Mouse (Mus musculus): Measurements from ENCODE around the gene Jup. TPM values are rescaled to one million over a fixed set of nuclear protein-coding genes. Genes with fewer than 3 reads are reported as not detected.
A peak's percentile ranks its signal among the peaks of the same experiment; 100 is the strongest.

The Jup gene
- total RNA-seq, 2 experiments from 2014 or later: 51.2 to 53.7 TPM

GRCm38 (mm10) chr11:100406273-100406672 is 8.7 kb upstream of the Jup start:
- Histone ChIP-seq H3K27ac (no peak overlapping the region), H3K4me3 (no peak overlapping the region)
- no peak for DNase-seq (ENCODE audit: extremely low spot score in 1 of 2, low spot score in 2 of 2)
- no peak for TF ChIP-seq CTCF (IDR thresholded peaks at IDR 0.05)
- intact Hi-C loops (cut with DNase I): no loop called here

DNA sequence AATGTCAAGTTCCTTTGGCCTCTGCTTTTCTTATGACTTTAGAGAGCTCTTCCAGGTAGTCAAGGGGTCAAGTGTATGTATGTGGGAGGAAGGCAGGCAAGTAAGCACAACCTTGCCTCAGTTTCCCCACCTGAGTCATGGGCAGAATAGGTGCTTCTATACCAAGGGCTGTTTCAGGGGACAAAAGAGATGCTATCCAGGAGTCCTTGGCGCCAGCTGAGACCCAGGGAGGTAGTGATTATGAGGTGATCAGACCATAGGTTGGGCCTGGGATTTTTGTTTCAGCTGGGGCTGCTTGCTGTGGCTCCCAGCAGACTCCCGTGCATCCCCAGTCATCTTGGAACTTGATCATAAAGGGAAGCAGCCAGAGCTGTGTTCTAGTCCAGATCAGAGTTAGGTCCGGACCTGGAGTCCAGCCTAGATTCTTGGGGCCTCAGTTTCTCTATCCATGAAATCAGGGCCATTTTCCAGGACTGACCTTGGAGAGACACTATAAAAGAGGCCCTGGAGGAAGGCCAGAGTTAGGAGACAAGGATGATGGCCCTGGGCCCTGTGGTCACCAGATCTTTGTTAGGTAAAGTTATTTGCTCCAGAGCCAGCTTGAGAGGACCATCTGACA is 7.0 kb upstream of the Jup start:
- intact Hi-C loops (cut with DNase I): no loop called here
- no peak for DNase-seq (ENCODE audit: extremely low spot score in 1 of 2, low spot score in 2 of 2)
- no peak for TF ChIP-seq CTCF (IDR thresholded peaks at IDR 0.05)
- Histone ChIP-seq H3K27ac (no peak overlapping the region), H3K4me3 (no peak overlapping the region)

DNA sequence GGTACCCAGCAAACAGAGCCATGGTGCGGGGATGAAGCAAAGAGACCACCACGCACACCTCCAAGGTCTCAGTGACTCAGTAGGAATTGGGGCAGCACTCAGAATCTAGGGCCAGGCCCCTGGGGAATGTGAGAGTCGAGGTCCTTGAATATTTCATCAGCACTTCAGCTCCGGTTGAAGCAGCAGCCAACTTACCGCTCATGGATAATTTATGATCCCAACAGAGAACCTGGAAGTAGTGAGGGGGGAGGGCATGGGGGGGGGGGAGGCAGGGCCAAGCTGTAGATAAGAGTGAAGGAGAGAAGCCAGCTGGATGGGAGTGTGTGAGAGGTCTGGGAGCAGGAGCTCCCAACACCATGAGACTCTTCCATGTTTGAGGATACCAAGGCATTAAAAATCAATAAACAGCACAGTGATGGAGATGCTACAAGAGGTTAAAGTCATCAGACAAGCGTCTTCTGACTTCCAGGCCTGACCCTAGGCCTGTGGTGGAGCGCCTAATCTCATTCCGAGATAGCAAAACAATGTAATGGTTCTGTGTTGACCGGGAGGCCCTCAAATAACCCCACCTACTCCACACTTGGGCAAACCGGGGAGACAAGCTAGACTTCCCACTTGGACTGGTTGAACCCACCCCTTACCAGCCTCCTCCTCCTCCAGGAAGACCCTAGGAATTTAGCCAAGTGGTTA is 6.0 kb upstream of the Jup start:
- intact Hi-C loops (cut with DNase I): no loop called here
- H3K4me3 ChIP-seq: no peak overlapping the region
- H3K27ac ChIP-seq: no peak overlapping the region
- DNase-seq (ENCODE audit: extremely low spot score in 1 of 2, low spot score in 2 of 2): no peak
- no peak for TF ChIP-seq CTCF (IDR thresholded peaks at IDR 0.05)

DNA sequence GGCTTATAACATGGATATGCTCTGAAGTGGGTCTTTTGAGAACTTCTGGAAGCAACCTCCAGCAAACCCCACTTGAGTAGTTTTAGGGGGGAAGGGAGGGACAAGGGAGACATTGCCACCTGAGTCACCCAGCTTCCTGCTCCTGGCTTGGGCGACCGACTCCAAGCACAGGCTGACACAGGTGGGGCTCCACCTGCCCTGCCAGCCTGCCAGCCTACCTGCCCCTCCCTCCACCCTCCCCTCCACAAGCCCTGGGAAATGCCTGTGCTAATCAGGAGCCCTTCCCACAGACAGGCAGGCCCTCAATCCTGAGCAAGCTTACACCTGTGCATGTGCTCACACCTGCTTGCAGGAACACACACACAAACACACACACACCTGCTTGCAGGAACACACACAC is 5.1 kb upstream of the Jup start:
- intact Hi-C loops (cut with DNase I): no loop called here
- Histone ChIP-seq H3K4me3 (no peak overlapping the region), H3K27ac (no peak overlapping the region)
- no peak for DNase-seq (ENCODE audit: extremely low spot score in 1 of 2, low spot score in 2 of 2)
- no peak for TF ChIP-seq CTCF (IDR thresholded peaks at IDR 0.05)

GRCm38 (mm10) chr11:100402240-100402639 is 4.7 kb upstream of the Jup start:
- no peak for DNase-seq (ENCODE audit: extremely low spot score in 1 of 2, low spot score in 2 of 2)
- Histone ChIP-seq H3K4me3 (no peak overlapping the region), H3K27ac (no peak overlapping the region)
- TF ChIP-seq CTCF (IDR thresholded peaks at IDR 0.05): no peak
- intact Hi-C loops (cut with DNase I): no loop called here

- intact Hi-C loops (cut with DNase I): no loop called here
- no peak for DNase-seq (ENCODE audit: extremely low spot score in 1 of 2, low spot score in 2 of 2)
- Histone ChIP-seq H3K27ac (no peak overlapping the region), H3K4me3 (no peak overlapping the region)
- no peak for TF ChIP-seq CTCF (IDR thresholded peaks at IDR 0.05)
These were observed 3.3 kb upstream of the Jup start for GRCm38 (mm10) chr11:100400842-100401241.

DNA sequence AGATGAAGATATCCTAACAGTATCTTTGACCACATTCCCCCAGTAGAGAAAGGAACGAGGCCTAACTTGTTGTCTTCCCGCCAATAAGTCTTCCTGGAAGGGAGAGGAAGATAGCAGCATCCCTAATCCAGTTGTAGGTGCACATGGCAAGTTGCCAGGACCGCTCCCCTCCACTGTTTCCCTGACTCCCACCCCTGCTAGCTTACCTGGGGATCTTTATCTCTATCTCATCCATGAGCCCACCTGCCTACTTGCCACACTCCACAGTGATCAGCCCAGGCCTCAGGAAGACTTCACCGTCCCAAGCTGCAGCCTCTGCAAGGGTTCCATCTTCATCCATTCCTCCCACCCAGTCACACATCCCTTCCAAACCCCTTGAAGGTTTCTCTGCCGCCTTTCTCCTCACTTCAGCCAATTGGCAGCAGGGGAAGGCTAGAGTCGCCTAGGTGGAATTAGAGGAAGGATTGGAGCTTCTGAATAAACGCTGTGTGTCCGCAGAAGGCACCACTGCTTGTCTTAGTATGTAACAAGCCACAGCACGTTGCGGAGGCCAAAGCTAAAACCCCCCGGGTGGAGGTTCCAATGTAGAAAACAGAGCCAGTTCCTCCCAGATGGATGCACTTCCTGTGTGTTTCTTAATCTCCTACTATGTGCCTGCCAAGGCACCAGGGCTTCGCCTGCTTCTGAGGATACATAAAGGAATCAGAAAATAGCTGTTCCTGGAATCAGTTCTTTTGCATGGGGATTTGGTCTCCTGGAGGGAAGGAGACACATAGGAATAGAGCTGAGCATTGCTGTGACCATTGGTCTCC is 2.4 kb upstream of the Jup start:
- intact Hi-C loops (cut with DNase I): no loop called here
- no peak for TF ChIP-seq CTCF (IDR thresholded peaks at IDR 0.05)
- DNase-seq (ENCODE audit: extremely low spot score in 1 of 2, low spot score in 2 of 2): no peak
- Histone ChIP-seq H3K4me3 (no peak overlapping the region), H3K27ac (no peak overlapping the region)

DNA sequence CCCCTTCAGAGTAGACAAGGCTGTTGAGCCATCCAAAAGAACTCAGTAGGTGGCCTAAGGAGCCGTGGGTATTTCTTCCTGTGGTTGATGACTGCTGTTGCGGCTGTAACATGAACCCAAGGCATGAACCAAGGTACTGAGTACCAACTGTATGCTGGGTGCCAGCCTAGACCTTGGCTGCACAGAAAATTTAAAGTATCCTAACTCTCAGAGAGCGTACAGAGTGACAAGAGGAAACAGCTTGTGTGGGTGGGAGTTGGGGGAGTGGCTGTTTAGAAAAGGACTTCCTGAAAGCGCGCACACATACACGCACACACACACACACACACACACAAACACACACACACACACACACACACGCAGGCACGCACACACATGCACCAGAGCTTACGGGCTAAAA is 1.8 kb upstream of the Jup start:
- intact Hi-C loops (cut with DNase I): no loop called here
- TF ChIP-seq CTCF (IDR thresholded peaks at IDR 0.05): no peak
- no peak for DNase-seq (ENCODE audit: extremely low spot score in 1 of 2, low spot score in 2 of 2)
- no peak overlapping the region for H3K27ac ChIP-seq
- no peak overlapping the region for H3K4me3 ChIP-seq

DNA sequence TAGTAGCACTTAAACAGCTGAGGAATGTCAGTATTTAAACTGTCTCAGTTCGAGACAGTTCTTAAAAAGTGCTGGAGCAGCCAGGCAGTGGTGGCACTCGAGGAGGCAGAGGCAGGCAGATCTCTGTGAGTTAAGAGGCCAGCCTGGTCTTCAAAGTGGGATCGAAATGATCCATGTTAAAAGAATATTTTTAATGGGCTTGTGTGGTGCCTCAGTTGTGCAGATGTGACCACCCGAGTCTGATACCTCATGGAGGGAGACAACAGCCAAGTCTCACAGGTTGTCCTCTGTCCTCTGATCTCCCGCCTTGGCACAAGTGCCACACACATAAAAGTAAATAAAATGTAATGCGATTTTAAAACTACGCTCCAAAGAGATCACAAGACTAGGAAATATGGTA is 954 bp upstream of the Jup start:
- H3K4me3 ChIP-seq: no peak overlapping the region
- DNase-seq (ENCODE audit: extremely low spot score in 1 of 2, low spot score in 2 of 2): no peak
- intact Hi-C loops (cut with DNase I): no loop called here
- H3K27ac ChIP-seq: peak overlapping the region; percentile 33; the same call in 1 of the 2 replicates
- TF ChIP-seq CTCF (IDR thresholded peaks at IDR 0.05): no peak

GRCm38 (mm10) chr11:100396886-100397599 is 520 bp downstream of the Jup start:
- Histone ChIP-seq H3K4me3 (peak overlapping the region; percentile 89), H3K27ac (peak overlapping the region; percentile 72)
- peak in 1 of 2 experiments; percentile 45 for DNase-seq (ENCODE audit: extremely low spot score in 1 of 2, low spot score in 2 of 2)
- peak; percentile 45 for TF ChIP-seq CTCF (IDR thresholded peaks at IDR 0.05)
- intact Hi-C loops (cut with DNase I): no loop called here

GRCm38 (mm10) chr11:100395861-100396631 is 1.5 kb downstream of the Jup start:
- Histone ChIP-seq H3K4me3 (peak overlapping the region; percentile 89), H3K27ac (peak overlapping the region; percentile 72)
- no peak for DNase-seq (ENCODE audit: extremely low spot score in 1 of 2, low spot score in 2 of 2)
- TF ChIP-seq CTCF (IDR thresholded peaks at IDR 0.05): no peak; the same call in 1 of the 2 replicates
- intact Hi-C loops (cut with DNase I): no loop called here
